Mouse (Mus musculus) thymus, postnatal 36 days (tissue): ENCODE measurements around the gene Klf12.
A peak's percentile ranks its signal among the peaks of the same experiment; 100 is the strongest.

Experiments used
- DNase-seq, 2 experiments: peaks; one replicate each; pipeline ENCODE4 v3.0.0; 2022; ENCODE audit warnings: mixed read lengths in 2 of 2

Gene Klf12

DNA sequence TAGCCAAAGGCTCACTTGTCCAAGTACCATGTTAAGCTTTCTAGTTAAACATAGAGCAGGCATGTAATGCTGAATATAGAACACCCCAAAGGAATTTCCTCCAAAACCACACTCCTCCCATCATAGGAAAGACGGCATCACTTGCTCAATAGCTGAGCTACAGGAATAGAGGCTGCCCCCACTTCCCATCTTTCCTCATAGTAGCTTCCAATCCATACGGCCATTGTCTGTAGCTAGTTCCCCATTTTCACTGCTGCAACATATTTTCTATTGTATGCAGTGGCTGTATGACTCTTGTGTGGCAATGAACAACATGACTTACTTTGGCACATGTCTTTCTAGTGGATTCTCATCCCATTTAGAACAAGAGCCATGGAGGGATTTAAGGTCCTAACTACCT is 267.3 kb downstream of the Klf12 start:
- no peak for DNase-seq

GRCm38 (mm10) chr14:100010525-100010924 is 274.0 kb downstream of the Klf12 start:
- no peak for DNase-seq

GRCm38 (mm10) chr14:100009790-100010382 is 274.6 kb downstream of the Klf12 start:
- DNase-seq: no peak

GRCm38 (mm10) chr14:99983510-99983909 is 301.0 kb downstream of the Klf12 start:
- no peak for DNase-seq

GRCm38 (mm10) chr14:99981209-99981608 is 303.3 kb downstream of the Klf12 start:
- DNase-seq: no peak

DNA sequence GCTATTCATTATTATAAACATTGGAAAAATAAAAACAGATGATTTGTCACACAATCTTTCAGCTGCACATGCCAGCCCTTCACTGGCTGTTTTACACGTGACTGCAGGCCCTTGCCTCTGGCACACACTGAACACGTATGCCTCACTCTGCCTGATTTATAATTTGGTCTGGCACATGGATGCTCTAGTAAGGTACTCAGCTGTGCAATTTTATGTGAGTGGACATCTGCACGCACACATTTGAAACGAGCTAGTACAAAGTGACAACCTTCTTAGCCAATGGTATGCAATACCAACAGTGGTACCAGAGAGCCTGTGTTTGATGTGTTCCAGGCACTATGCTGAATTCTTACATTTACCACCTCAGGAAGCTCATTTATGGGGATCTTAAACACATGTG is 316.6 kb downstream of the Klf12 start:
- DNase-seq: no peak

GRCm38 (mm10) chr14:99960500-99961229 is 323.8 kb downstream of the Klf12 start:
- DNase-seq: no peak

GRCm38 (mm10) chr14:99955133-99955532 is 329.3 kb downstream of the Klf12 start:
- no peak for DNase-seq

GRCm38 (mm10) chr14:99944221-99945108 is 340.0 kb downstream of the Klf12 start:
- peak; percentile 6 to 10 for DNase-seq

- DNase-seq: peak; percentile 73 to 82
Observed at GRCm38 (mm10) chr14:99943156-99943555, 341.3 kb downstream of the Klf12 start.

- DNase-seq: no peak
Observed at GRCm38 (mm10) chr14:99933456-99933855, 351.0 kb downstream of the Klf12 start.

- peak; percentile 32 to 45 for DNase-seq
Observed at GRCm38 (mm10) chr14:99931879-99932278, 352.6 kb downstream of the Klf12 start.

DNA sequence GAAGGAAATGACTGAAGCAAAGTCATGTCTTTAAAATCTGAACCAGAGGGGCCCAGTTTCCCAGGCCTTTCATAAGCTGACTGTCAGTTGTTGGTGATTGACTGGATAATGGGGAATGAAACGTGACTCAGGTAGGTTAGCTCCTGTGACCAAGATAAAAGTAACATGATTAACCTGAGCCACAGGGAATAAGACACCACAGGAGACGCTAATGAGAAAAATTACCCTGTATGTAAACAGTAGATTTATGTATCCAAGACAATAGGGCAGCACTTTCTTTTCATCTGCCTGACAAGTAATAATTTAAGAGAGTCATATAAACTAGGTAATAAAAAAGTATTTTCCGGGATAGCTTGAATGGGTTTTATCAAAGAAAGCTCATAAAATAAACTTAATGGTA is 372.6 kb downstream of the Klf12 start:
- DNase-seq: no peak

- DNase-seq: no peak
Observed at GRCm38 (mm10) chr14:99910876-99911275, 373.6 kb downstream of the Klf12 start.

DNA sequence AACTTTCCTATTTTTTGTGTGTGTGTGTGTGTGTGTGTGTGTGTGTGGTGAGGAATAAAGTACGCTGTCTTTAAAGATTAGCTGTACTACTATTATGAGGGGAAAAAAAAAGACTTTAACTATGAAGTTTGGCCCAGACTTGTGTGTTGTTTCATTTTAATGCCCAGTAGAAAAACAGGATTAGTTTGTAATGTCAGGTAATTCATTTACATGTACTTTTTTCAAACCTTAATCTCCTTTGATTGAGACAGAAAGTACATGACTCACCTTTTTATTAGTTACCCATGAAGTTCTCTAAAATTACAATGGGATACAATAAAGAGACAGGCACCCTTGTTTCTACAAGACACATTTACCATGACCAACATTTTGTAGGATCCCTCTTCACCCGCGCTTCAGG is 383.6 kb downstream of the Klf12 start:
- no peak for DNase-seq

DNA sequence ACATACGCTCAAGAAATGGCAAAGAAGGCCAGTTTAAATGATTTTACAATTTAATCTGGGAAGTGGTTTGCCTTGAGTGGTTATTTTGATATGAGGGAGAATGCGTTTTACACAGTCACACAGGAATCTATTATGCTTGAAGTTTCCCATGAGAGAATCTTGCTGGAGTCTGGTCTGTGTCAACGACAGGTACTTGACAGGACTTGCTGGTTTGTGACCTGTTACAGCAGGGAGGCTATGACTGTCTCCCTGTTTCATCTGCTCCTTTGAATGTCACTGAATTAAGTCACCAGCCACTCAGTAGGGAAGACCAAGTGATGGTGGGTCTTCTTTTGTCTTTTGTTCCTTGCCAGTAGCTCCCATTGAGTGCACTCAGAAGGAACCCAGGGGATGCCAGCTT is 385.6 kb downstream of the Klf12 start:
- DNase-seq: no peak

GRCm38 (mm10) chr14:99894708-99895383 is 389.6 kb downstream of the Klf12 start:
- peak; percentile 3 to 8 for DNase-seq

DNA sequence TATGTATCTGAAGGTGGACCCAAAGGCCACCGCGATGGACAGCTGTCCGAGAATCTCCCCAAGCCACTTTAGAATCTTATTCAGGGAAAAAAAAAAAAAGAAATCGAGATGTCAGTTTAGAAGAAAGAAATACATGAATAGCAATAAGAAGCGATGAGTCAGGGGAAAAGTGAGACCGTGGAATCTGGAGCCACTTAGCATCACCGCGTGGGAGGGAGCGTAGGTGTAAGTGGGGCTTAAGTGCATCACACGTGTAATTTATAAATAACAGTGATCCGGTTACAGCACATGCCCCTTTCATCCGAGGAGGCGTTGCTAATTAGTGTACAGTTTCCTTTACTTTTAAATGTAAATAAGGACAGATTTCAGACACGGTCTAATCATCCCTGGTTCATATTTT is 390.4 kb downstream of the Klf12 start:
- DNase-seq: no peak

DNA sequence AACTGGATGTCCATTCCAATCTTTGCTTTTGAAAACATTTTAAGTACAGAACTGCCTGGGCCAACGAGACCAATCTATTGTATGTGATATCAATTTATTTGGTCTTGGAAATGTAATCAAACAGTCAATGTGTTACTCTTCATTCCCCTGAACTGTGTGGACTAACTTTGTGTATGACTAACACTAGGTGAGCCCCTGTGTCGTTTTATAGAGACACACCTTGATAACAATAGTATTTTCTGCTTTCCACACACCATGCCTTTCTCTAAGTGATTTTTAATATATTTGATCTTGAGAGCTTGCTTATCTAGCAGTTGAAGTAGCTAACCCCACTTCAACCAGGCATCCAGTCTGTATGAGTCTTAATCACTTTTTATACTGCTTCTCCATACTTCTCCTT is 398.0 kb downstream of the Klf12 start:
- no peak for DNase-seq

- no peak for DNase-seq
Observed at GRCm38 (mm10) chr14:99885562-99885961, 398.9 kb downstream of the Klf12 start.

- no peak for DNase-seq
Observed at GRCm38 (mm10) chr14:99885128-99885527, 399.4 kb downstream of the Klf12 start.

GRCm38 (mm10) chr14:99876791-99877578 is 407.5 kb downstream of the Klf12 start:
- DNase-seq: no peak
